Mouse (Mus musculus) megakaryocyte, embryonic 14.5 days (primary cell): ENCODE measurements around the gene Olfr519.

Source experiments
- FLI1 ChIP-seq: IDR thresholded peaks from 2 replicates; pipeline ENCODE4 v1.6.1; 2012; ENCODE audit warnings: low read length, inconsistent platforms, mixed read lengths
- GATA1 ChIP-seq: IDR thresholded peaks from 3 replicates; pipeline ENCODE4 v1.6.1; 2012; ENCODE audit warnings: mixed read lengths, low read length, inconsistent platforms, borderline replicate concordance

DNA sequence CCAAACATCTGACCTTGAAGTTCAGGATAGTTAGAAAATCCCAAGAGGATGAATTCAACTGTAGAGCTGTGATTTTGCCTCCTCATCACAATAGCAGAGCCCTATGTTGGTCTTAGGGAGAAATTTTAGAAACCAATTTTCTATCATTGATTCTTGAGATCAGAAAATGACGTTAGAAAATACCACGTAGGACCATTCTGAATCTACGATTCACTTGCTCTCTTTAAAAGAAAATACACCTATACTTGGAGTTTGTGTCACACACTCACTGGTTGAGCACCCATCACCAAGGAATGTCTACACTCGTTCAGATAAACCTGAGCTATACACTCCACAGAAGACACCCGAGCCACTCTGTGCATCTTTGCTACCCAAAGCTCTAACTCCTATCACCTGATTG is at the start of gene Olfr519:
- TF ChIP-seq GATA1 = no peak
- TF ChIP-seq FLI1 = no peak
